Mouse (Mus musculus) hindbrain, embryonic 12.5 days (tissue): ENCODE measurements around the gene Acvr1. TPM values are rescaled to one million over a fixed set of nuclear protein-coding genes. Genes with fewer than 3 reads are reported as not detected.

Experiments used
- ATAC-seq: fragments of 200-750 bp; cut with Nextera tagmentation; 2 replicates; pipeline ENCODE4 v1.8.0; 2017; ENCODE audit warnings: moderate TSS enrichment; ENCODE audit not compliant: low FRiP score
- H3K27ac ChIP-seq: fragments of 300-500 bp; sonication (generic); 2 replicates; pipeline ENCODE4 v1.5.1; 2016; ENCODE audit warnings: mild to moderate bottlenecking
- H3K27me3 ChIP-seq: fragments of 300-500 bp; sonication (generic); 2 replicates; pipeline ENCODE4 v1.6.1; 2016; ENCODE audit warnings: mild to moderate bottlenecking
- H3K36me3 ChIP-seq: fragments of 300-500 bp; sonication (generic); 2 replicates; pipeline ENCODE4 v1.6.1; 2016; ENCODE audit warnings: mild to moderate bottlenecking
- H3K4me1 ChIP-seq: fragments of 300-500 bp; sonication (generic); 2 replicates; pipeline ENCODE4 v1.6.1; 2016
- H3K4me2 ChIP-seq: fragments of 300-500 bp; sonication (generic); replicated peaks from 2 replicates; pipeline ENCODE4 v1.6.1; 2016; ENCODE audit warnings: mild to moderate bottlenecking
- H3K4me3 ChIP-seq: fragments of 300-500 bp; sonication (generic); 2 replicates; pipeline ENCODE4 v1.5.1; 2016; ENCODE audit warnings: mild to moderate bottlenecking
- H3K9ac ChIP-seq: fragments of 300-500 bp; sonication (generic); 2 replicates; pipeline ENCODE4 v1.6.1; 2016; ENCODE audit warnings: mild to moderate bottlenecking, moderate library complexity
- H3K9me3 ChIP-seq: fragments of 300-500 bp; sonication (generic); replicated peaks from 2 replicates; pipeline ENCODE4 v1.6.1; 2016; ENCODE audit warnings: mild to moderate bottlenecking
- WGBS: fragments of 180-500 bp; shearing (Covaris S2); methylation state at CpG from one replicate; pipeline ENCODE4 v1.1.7; 2016; 5-methylcytosine and 5-hydroxymethylcytosine counted together
- polyA plus RNA-seq: library from polyadenylated mRNA; unstranded; fragments of >200 nt; fragmentation: Nextera tagmentation; extraction: Ambion mirVana; gene quantifications from 2 replicates; pipeline ENCODE4 v1.2.1, GENCODE M21; 2016

Acvr1 gene
- polyA plus RNA-seq, 1 experiment from 2014 or later, result 5.4 TPM

GRCm38 (mm10) chr2:58454095-58454865, 112.7 kb downstream of the Acvr1 start:
- Histone ChIP-seq H3K4me1 (no peaks in the 10 kb centered on the region), H3K9me3 (no peaks in the 10 kb centered on the region), H3K27me3 (no peaks in the 10 kb centered on the region), H3K4me2 (no peak overlapping the region), H3K4me3 (no peak overlapping the region), H3K9ac (no peak overlapping the region), H3K36me3 (peaks cover 25% of the 10 kb centered on the region), H3K27ac (no peak overlapping the region)
- ATAC-seq, result no peak
- 85% methylated on average over 16 of the region's 16 CpGs for WGBS

- H3K36me3 ChIP-seq, result peaks cover 17% of the 10 kb centered on the region
- no peak overlapping the region for H3K4me2 ChIP-seq
Observed at GRCm38 (mm10) chr2:58447001-58447400, 120.0 kb downstream of the Acvr1 start.

GRCm38 (mm10) chr2:58443163-58443562, 123.8 kb downstream of the Acvr1 start:
- H3K27me3 ChIP-seq, result no peaks in the 10 kb centered on the region
- H3K27ac ChIP-seq, result no peak overlapping the region
- no peak overlapping the region for H3K4me3 ChIP-seq
- H3K4me2 ChIP-seq, result no peak overlapping the region
- H3K9me3 ChIP-seq, result no peaks in the 10 kb centered on the region
- WGBS, result 84% methylated on average over 4 of the region's 4 CpGs
- peaks cover 15% of the 10 kb centered on the region for H3K36me3 ChIP-seq
- no peak overlapping the region for H3K9ac ChIP-seq
- H3K4me1 ChIP-seq, result no peaks in the 10 kb centered on the region
- no peak for ATAC-seq

More at GRCm38 (mm10) chr2:58447001-58447400, 120.0 kb downstream of the Acvr1 start:
- no peak overlapping the region for H3K9ac ChIP-seq
- H3K9me3 ChIP-seq, result no peaks in the 10 kb centered on the region
- H3K4me1 ChIP-seq, result no peaks in the 10 kb centered on the region
- WGBS, result 96% methylated on average over 15 of the region's 15 CpGs
- H3K27me3 ChIP-seq, result no peaks in the 10 kb centered on the region
- no peak overlapping the region for H3K27ac ChIP-seq
- no peak overlapping the region for H3K4me3 ChIP-seq
- no peak for ATAC-seq

- Histone ChIP-seq H3K9me3 (no peaks in the 10 kb centered on the region), H3K9ac (no peak overlapping the region), H3K4me3 (no peak overlapping the region), H3K4me2 (no peak overlapping the region), H3K36me3 (no peaks in the 10 kb centered on the region; the same call in 1 of the 2 replicates), H3K27ac (no peak overlapping the region), H3K27me3 (no peaks in the 10 kb centered on the region), H3K4me1 (no peaks in the 10 kb centered on the region)
- ATAC-seq, result no peak
- 85% methylated on average over 3 of the region's 3 CpGs for WGBS
Observed at GRCm38 (mm10) chr2:58436911-58437310, 130.0 kb downstream of the Acvr1 start.

GRCm38 (mm10) chr2:58435507-58435906, 131.4 kb downstream of the Acvr1 start:
- H3K9me3 ChIP-seq, result no peaks in the 10 kb centered on the region
- no peaks in the 10 kb centered on the region for H3K27me3 ChIP-seq
- no peaks in the 10 kb centered on the region for H3K4me1 ChIP-seq
- no peak for ATAC-seq
- H3K36me3 ChIP-seq, result no peaks in the 10 kb centered on the region; the same call in 1 of the 2 replicates
- H3K4me2 ChIP-seq, result no peak overlapping the region
- no peak overlapping the region for H3K27ac ChIP-seq
- 92% methylated on average over 13 of the region's 13 CpGs for WGBS
- H3K9ac ChIP-seq, result no peak overlapping the region
- H3K4me3 ChIP-seq, result no peak overlapping the region

- WGBS, result 87% methylated on average over 2 of the region's 2 CpGs
- Histone ChIP-seq H3K4me2 (no peak overlapping the region), H3K4me1 (no peaks in the 10 kb centered on the region), H3K4me3 (no peak overlapping the region), H3K9me3 (no peaks in the 10 kb centered on the region), H3K27ac (no peak overlapping the region), H3K27me3 (no peaks in the 10 kb centered on the region), H3K9ac (no peak overlapping the region), H3K36me3 (no peaks in the 10 kb centered on the region; the same call in 1 of the 2 replicates)
- no peak for ATAC-seq
Observed at GRCm38 (mm10) chr2:58434438-58434837, 132.5 kb downstream of the Acvr1 start.

- Histone ChIP-seq H3K9ac (no peak overlapping the region), H3K27ac (no peak overlapping the region), H3K4me3 (no peak overlapping the region), H3K27me3 (no peaks in the 10 kb centered on the region), H3K4me1 (no peaks in the 10 kb centered on the region), H3K9me3 (no peaks in the 10 kb centered on the region), H3K36me3 (no peaks in the 10 kb centered on the region), H3K4me2 (no peak overlapping the region)
- no peak for ATAC-seq
- WGBS, result 95% methylated on average over 2 of the region's 2 CpGs
Observed at GRCm38 (mm10) chr2:58433317-58433716, 133.6 kb downstream of the Acvr1 start.

- no peaks in the 10 kb centered on the region for H3K27me3 ChIP-seq
- WGBS, result 96% methylated on average over 7 of the region's 7 CpGs
- H3K4me3 ChIP-seq, result no peak overlapping the region
- H3K4me2 ChIP-seq, result no peak overlapping the region
- no peak for ATAC-seq
- H3K27ac ChIP-seq, result no peak overlapping the region
- no peak overlapping the region for H3K9ac ChIP-seq
- H3K36me3 ChIP-seq, result no peaks in the 10 kb centered on the region
- no peaks in the 10 kb centered on the region for H3K9me3 ChIP-seq
- H3K4me1 ChIP-seq, result no peaks in the 10 kb centered on the region
Observed at GRCm38 (mm10) chr2:58432211-58432610, 134.7 kb downstream of the Acvr1 start.

- H3K27me3 ChIP-seq, result no peaks in the 10 kb centered on the region
- H3K4me2 ChIP-seq, result no peak overlapping the region
- H3K4me1 ChIP-seq, result no peaks in the 10 kb centered on the region
- H3K27ac ChIP-seq, result no peak overlapping the region
- ATAC-seq, result no peak
- H3K9ac ChIP-seq, result no peak overlapping the region
- no peak overlapping the region for H3K4me3 ChIP-seq
- no peaks in the 10 kb centered on the region for H3K9me3 ChIP-seq
- no peaks in the 10 kb centered on the region for H3K36me3 ChIP-seq
- 95% methylated on average over 13 of the region's 13 CpGs for WGBS
Observed at GRCm38 (mm10) chr2:58425436-58426004, 141.4 kb downstream of the Acvr1 start.

GRCm38 (mm10) chr2:58423319-58423718, 143.6 kb downstream of the Acvr1 start:
- Histone ChIP-seq H3K4me3 (no peak overlapping the region), H3K4me1 (no peaks in the 10 kb centered on the region), H3K36me3 (no peaks in the 10 kb centered on the region), H3K9ac (no peak overlapping the region), H3K27me3 (no peaks in the 10 kb centered on the region), H3K9me3 (no peaks in the 10 kb centered on the region), H3K27ac (no peak overlapping the region), H3K4me2 (no peak overlapping the region)
- ATAC-seq, result no peak
- WGBS, result 93% methylated on average over 5 of the region's 5 CpGs

GRCm38 (mm10) chr2:58419571-58419970, 147.4 kb downstream of the Acvr1 start:
- H3K9ac ChIP-seq, result no peak overlapping the region
- no peak overlapping the region for H3K4me3 ChIP-seq
- H3K27ac ChIP-seq, result no peak overlapping the region
- H3K4me1 ChIP-seq, result no peaks in the 10 kb centered on the region
- no peaks in the 10 kb centered on the region for H3K27me3 ChIP-seq
- H3K4me2 ChIP-seq, result no peak overlapping the region
- H3K36me3 ChIP-seq, result no peaks in the 10 kb centered on the region
- H3K9me3 ChIP-seq, result no peaks in the 10 kb centered on the region
- no peak for ATAC-seq
- 87% methylated on average over 8 of the region's 8 CpGs for WGBS

GRCm38 (mm10) chr2:58418109-58418508, 148.8 kb downstream of the Acvr1 start:
- H3K4me1 ChIP-seq, result no peaks in the 10 kb centered on the region
- H3K4me2 ChIP-seq, result no peak overlapping the region
- H3K27me3 ChIP-seq, result no peaks in the 10 kb centered on the region
- WGBS, result 86% methylated on average over 1 of the region's 1 CpGs
- no peak overlapping the region for H3K9ac ChIP-seq
- H3K9me3 ChIP-seq, result no peaks in the 10 kb centered on the region
- H3K27ac ChIP-seq, result no peak overlapping the region
- ATAC-seq, result no peak
- no peaks in the 10 kb centered on the region for H3K36me3 ChIP-seq
- H3K4me3 ChIP-seq, result no peak overlapping the region

GRCm38 (mm10) chr2:58417684-58418083, 149.3 kb downstream of the Acvr1 start:
- 86% methylated on average over 9 of the region's 9 CpGs for WGBS
- no peak overlapping the region for H3K9ac ChIP-seq
- H3K27ac ChIP-seq, result no peak overlapping the region

More at GRCm38 (mm10) chr2:58417684-58418083, 149.3 kb downstream of the Acvr1 start:
- ATAC-seq, result no peak
- Histone ChIP-seq H3K36me3 (no peaks in the 10 kb centered on the region), H3K4me2 (no peak overlapping the region), H3K4me3 (no peak overlapping the region), H3K4me1 (no peaks in the 10 kb centered on the region), H3K9me3 (no peaks in the 10 kb centered on the region), H3K27me3 (no peaks in the 10 kb centered on the region)
